Mouse (Mus musculus): ENCODE data around the gene 1700020N01Rik. TPM values are rescaled to one million over a fixed set of nuclear protein-coding genes. Genes with fewer than 3 reads are reported as not detected.

The 1700020N01Rik gene
- polyA plus RNA-seq (2015; fragmentation: Nextera tagmentation; extraction: Ambion mirVana): not detected in 2 replicates

- H3K9ac ChIP-seq (replicated peaks; ENCODE audit: low read length): no peak within 1 kb of the TSS
- H3K4me2 ChIP-seq (replicated peaks; ENCODE audit: low read depth, low read length): no peak within 1 kb of the TSS
- no peak within 1 kb of the TSS for H3K27ac ChIP-seq (ENCODE audit: low read length)
- no peaks in the 10 kb centered on the region for H3K27me3 ChIP-seq (ENCODE audit: insufficient read depth, low read length)
- ATAC-seq (ENCODE audit: low FRiP score, low TSS enrichment): no peak
- no peak within 1 kb of the TSS for H3K4me3 ChIP-seq (ENCODE audit: low read length)
- WGBS: 95% methylated on average over 22 of the region's 22 CpGs
- no peaks in the 10 kb centered on the region for H3K4me1 ChIP-seq (ENCODE audit: insufficient read depth, low read length)
- no peaks in the 10 kb centered on the region for H3K36me3 ChIP-seq (ENCODE audit: insufficient read depth, low read length)
- H3K9me3 ChIP-seq (ENCODE audit: low read length): no peaks in the 10 kb centered on the region
These were observed at the start of gene 1700020N01Rik for GRCm38 (mm10) chr10:21592896-21593380. Gene 1700020N01Rik (plus strand): TSS chr10:21593145.

GRCm38 (mm10) chr10:21543576-21544278 is 49.2 kb upstream of the 1700020N01Rik start:
- Histone ChIP-seq H3K4me3 (ENCODE audit: low read length) (no peak overlapping the region), H3K4me2 (replicated peaks; ENCODE audit: low read depth, low read length) (no peak overlapping the region), H3K27me3 (ENCODE audit: insufficient read depth, low read length) (no peaks in the 10 kb centered on the region), H3K9me3 (ENCODE audit: low read length) (no peaks in the 10 kb centered on the region), H3K36me3 (ENCODE audit: insufficient read depth, low read length) (no peaks in the 10 kb centered on the region), H3K27ac (ENCODE audit: low read length) (no peak overlapping the region), H3K9ac (replicated peaks; ENCODE audit: low read length) (no peak overlapping the region), H3K4me1 (ENCODE audit: insufficient read depth, low read length) (no peaks in the 10 kb centered on the region)
- no peak for ATAC-seq (ENCODE audit: low FRiP score, low TSS enrichment)
- 66% methylated on average over 3 of the region's 3 CpGs for WGBS

- ATAC-seq (ENCODE audit: low FRiP score, low TSS enrichment): no peak
- H3K4me1 ChIP-seq (ENCODE audit: insufficient read depth, low read length): peaks cover 4% of the 10 kb centered on the region; the same call in 1 of the 2 replicates
- H3K36me3 ChIP-seq (ENCODE audit: insufficient read depth, low read length): no peaks in the 10 kb centered on the region
- no peaks in the 10 kb centered on the region for H3K27me3 ChIP-seq (ENCODE audit: insufficient read depth, low read length)
- peak overlapping the region; percentile 40; the same call in 1 of the 2 replicates for H3K27ac ChIP-seq (ENCODE audit: low read length)
- no peak overlapping the region for H3K9ac ChIP-seq (replicated peaks; ENCODE audit: low read length)
- H3K9me3 ChIP-seq (ENCODE audit: low read length): no peaks in the 10 kb centered on the region
- WGBS: 85% methylated on average over 4 of the region's 4 CpGs
- no peak overlapping the region for H3K4me2 ChIP-seq (replicated peaks; ENCODE audit: low read depth, low read length)
- H3K4me3 ChIP-seq (ENCODE audit: low read length): no peak overlapping the region
These were observed 48.2 kb upstream of the 1700020N01Rik start for GRCm38 (mm10) chr10:21544721-21545120.

- Histone ChIP-seq H3K9me3 (ENCODE audit: low read length) (no peaks in the 10 kb centered on the region), H3K27ac (ENCODE audit: low read length) (peak overlapping the region; percentile 40; the same call in 1 of the 2 replicates), H3K36me3 (ENCODE audit: insufficient read depth, low read length) (no peaks in the 10 kb centered on the region), H3K4me1 (ENCODE audit: insufficient read depth, low read length) (peaks cover 4% of the 10 kb centered on the region; the same call in 1 of the 2 replicates), H3K9ac (replicated peaks; ENCODE audit: low read length) (no peak overlapping the region), H3K4me3 (ENCODE audit: low read length) (no peak overlapping the region), H3K4me2 (replicated peaks; ENCODE audit: low read depth, low read length) (no peak overlapping the region), H3K27me3 (ENCODE audit: insufficient read depth, low read length) (no peaks in the 10 kb centered on the region)
- WGBS: 38% methylated on average over 6 of the region's 6 CpGs
- peak; percentile 42; the same call in 1 of the 2 replicates for ATAC-seq (ENCODE audit: low FRiP score, low TSS enrichment)
These were observed 47.5 kb upstream of the 1700020N01Rik start for GRCm38 (mm10) chr10:21545446-21545845.

- Histone ChIP-seq H3K9ac (replicated peaks; ENCODE audit: low read length) (no peak overlapping the region), H3K27me3 (ENCODE audit: insufficient read depth, low read length) (no peaks in the 10 kb centered on the region), H3K4me2 (replicated peaks; ENCODE audit: low read depth, low read length) (no peak overlapping the region), H3K4me3 (ENCODE audit: low read length) (no peak overlapping the region), H3K9me3 (ENCODE audit: low read length) (no peaks in the 10 kb centered on the region), H3K27ac (ENCODE audit: low read length) (no peak overlapping the region), H3K36me3 (ENCODE audit: insufficient read depth, low read length) (no peaks in the 10 kb centered on the region), H3K4me1 (ENCODE audit: insufficient read depth, low read length) (peaks cover 4% of the 10 kb centered on the region; the same call in 1 of the 2 replicates)
- ATAC-seq (ENCODE audit: low FRiP score, low TSS enrichment): no peak
- WGBS: 63% methylated on average over 9 of the region's 9 CpGs
These were observed 44.0 kb upstream of the 1700020N01Rik start for GRCm38 (mm10) chr10:21548871-21549505.

- Histone ChIP-seq H3K27me3 (ENCODE audit: insufficient read depth, low read length) (no peaks in the 10 kb centered on the region), H3K4me1 (ENCODE audit: insufficient read depth, low read length) (peaks cover 11% of the 10 kb centered on the region; the same call in 1 of the 2 replicates), H3K4me2 (replicated peaks; ENCODE audit: low read depth, low read length) (no peak overlapping the region), H3K9me3 (ENCODE audit: low read length) (no peaks in the 10 kb centered on the region), H3K4me3 (ENCODE audit: low read length) (no peak overlapping the region), H3K9ac (replicated peaks; ENCODE audit: low read length) (no peak overlapping the region), H3K27ac (ENCODE audit: low read length) (no peak overlapping the region), H3K36me3 (ENCODE audit: insufficient read depth, low read length) (no peaks in the 10 kb centered on the region)
- ATAC-seq (ENCODE audit: low FRiP score, low TSS enrichment): no peak
- 84% methylated on average over 8 of the region's 8 CpGs for WGBS
These were observed 39.8 kb upstream of the 1700020N01Rik start for GRCm38 (mm10) chr10:21552967-21553682.

- H3K4me2 ChIP-seq (replicated peaks; ENCODE audit: low read depth, low read length): no peak overlapping the region
- ATAC-seq (ENCODE audit: low FRiP score, low TSS enrichment): no peak
These were observed 39.3 kb upstream of the 1700020N01Rik start for GRCm38 (mm10) chr10:21553683-21554035.

GRCm38 (mm10) chr10:21554896-21555580 is 37.9 kb upstream of the 1700020N01Rik start:
- no peak overlapping the region for H3K9ac ChIP-seq (replicated peaks; ENCODE audit: low read length)
- H3K4me3 ChIP-seq (ENCODE audit: low read length): no peak overlapping the region
- H3K4me1 ChIP-seq (ENCODE audit: insufficient read depth, low read length): peaks cover 11% of the 10 kb centered on the region; the same call in 1 of the 2 replicates
- no peak for ATAC-seq (ENCODE audit: low FRiP score, low TSS enrichment)
- 73% methylated on average over 11 of the region's 11 CpGs for WGBS
- no peaks in the 10 kb centered on the region for H3K36me3 ChIP-seq (ENCODE audit: insufficient read depth, low read length)
- H3K4me2 ChIP-seq (replicated peaks; ENCODE audit: low read depth, low read length): no peak overlapping the region
- H3K27ac ChIP-seq (ENCODE audit: low read length): no peak overlapping the region
- H3K9me3 ChIP-seq (ENCODE audit: low read length): no peaks in the 10 kb centered on the region
- H3K27me3 ChIP-seq (ENCODE audit: insufficient read depth, low read length): no peaks in the 10 kb centered on the region

More at GRCm38 (mm10) chr10:21553683-21554035, 39.3 kb upstream of the 1700020N01Rik start:
- Histone ChIP-seq H3K9me3 (ENCODE audit: low read length) (no peaks in the 10 kb centered on the region), H3K4me3 (ENCODE audit: low read length) (no peak overlapping the region), H3K27ac (ENCODE audit: low read length) (no peak overlapping the region), H3K36me3 (ENCODE audit: insufficient read depth, low read length) (no peaks in the 10 kb centered on the region), H3K9ac (replicated peaks; ENCODE audit: low read length) (no peak overlapping the region), H3K27me3 (ENCODE audit: insufficient read depth, low read length) (no peaks in the 10 kb centered on the region), H3K4me1 (ENCODE audit: insufficient read depth, low read length) (peaks cover 11% of the 10 kb centered on the region; the same call in 1 of the 2 replicates)
- 90% methylated on average over 4 of the region's 4 CpGs for WGBS

GRCm38 (mm10) chr10:21559769-21560168 is 33.2 kb upstream of the 1700020N01Rik start:
- Histone ChIP-seq H3K9ac (replicated peaks; ENCODE audit: low read length) (no peak overlapping the region), H3K36me3 (ENCODE audit: insufficient read depth, low read length) (no peaks in the 10 kb centered on the region), H3K4me3 (ENCODE audit: low read length) (no peak overlapping the region), H3K9me3 (ENCODE audit: low read length) (no peaks in the 10 kb centered on the region), H3K4me1 (ENCODE audit: insufficient read depth, low read length) (peaks cover 7% of the 10 kb centered on the region; the same call in 1 of the 2 replicates), H3K4me2 (replicated peaks; ENCODE audit: low read depth, low read length) (peak overlapping the region; percentile 25; the same call in 1 of the 2 replicates), H3K27me3 (ENCODE audit: insufficient read depth, low read length) (no peaks in the 10 kb centered on the region), H3K27ac (ENCODE audit: low read length) (no peak overlapping the region)
- WGBS: 42% methylated on average over 15 of the region's 15 CpGs
- 0 out of 2 replicates have a peak, but pooled peaks have one; percentile 31 for ATAC-seq (ENCODE audit: low FRiP score, low TSS enrichment)

Measured in kidney, embryonic 16.5 days (tissue).